Mouse (Mus musculus): ENCODE results near the gene Olfr372.

- TF ChIP-seq CTCF (IDR thresholded peaks at IDR 0.05; ENCODE audit: insufficient read depth, low read depth, low read length) (no peak), POLR2A (IDR thresholded peaks at IDR 0.05; ENCODE audit: insufficient read depth, low read depth, low read length) (no peak)
These were observed 65.7 kb downstream of the Olfr372 start, which contains the start of gene Olfr374 for GRCm38 (mm10) chr8:72106740-72107139.
